Mouse (Mus musculus) lung, postnatal 25 days (tissue): ENCODE data around the gene Armc12.
"Not testable (repeated sequence)": the region's sequence is repeated elsewhere in the genome, so short reads cannot be mapped to it uniquely, and the experiment has no call there.

ENCODE experiments used
- DNase-seq: peaks from one replicate; pipeline ENCODE4 v3.0.0; 2022; ENCODE audit warnings: low spot score

Armc12 gene

DNA sequence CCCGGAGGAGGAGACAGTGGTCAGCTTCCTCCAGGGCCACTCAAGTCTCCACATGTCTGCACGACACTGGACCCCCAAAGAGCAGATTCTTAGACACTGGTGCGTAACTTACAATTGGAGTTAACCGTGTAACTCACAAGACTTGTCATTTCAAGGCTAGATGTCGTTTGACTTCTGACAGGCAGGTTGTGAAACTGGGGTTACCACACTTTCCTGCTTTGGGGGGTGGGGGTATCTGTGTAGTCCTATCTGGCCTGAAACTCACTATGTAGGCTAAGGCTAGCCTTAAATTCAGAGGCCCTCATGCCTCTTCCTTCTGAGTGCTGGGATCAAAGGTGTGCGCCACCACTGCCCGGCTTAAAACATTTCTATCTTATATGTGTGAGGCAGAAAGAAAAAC is 2.0 kb downstream of the Armc12 start:
- DNase-seq, result no peak

DNA sequence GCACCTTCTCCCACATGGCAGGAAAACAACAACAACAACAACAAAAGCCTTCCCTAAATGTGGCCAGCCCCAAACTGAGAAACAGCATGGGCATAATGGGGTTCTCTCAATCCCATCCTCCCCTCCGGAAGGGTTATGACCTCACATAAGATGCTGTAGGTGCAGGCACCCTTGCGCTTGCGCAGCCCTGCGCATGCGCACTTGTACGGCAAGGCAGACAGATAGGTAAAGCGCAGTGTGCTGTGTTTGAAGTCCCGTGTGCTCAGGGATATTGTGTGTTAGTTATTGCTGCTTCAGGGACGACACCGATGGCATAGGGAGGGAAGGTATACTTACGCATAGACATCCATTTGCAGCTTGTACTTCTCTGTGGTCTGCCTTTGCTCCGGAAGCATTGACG is 2.7 kb downstream of the Armc12 start:
- DNase-seq, result no peak

DNA sequence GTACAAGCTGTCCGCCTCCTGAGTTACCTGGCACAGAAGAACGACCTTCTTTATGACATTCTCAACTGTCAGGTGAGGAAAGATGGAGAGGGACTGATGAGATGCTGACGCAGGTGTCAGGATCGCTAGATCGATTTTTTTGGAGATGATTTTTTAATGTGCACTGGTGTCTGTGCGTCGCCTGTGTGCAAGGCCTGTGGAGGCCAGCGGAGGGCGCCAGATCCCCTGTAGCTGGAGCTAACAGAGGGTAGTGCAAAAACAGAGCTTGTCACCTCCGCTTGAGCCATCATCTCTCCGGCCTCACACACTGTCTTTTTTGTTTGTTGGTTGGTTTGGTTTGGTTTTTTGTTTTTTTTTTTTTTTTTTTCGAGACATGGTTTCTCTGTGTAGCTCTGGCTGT is 7.3 kb downstream of the Armc12 start:
- no peak for DNase-seq

DNA sequence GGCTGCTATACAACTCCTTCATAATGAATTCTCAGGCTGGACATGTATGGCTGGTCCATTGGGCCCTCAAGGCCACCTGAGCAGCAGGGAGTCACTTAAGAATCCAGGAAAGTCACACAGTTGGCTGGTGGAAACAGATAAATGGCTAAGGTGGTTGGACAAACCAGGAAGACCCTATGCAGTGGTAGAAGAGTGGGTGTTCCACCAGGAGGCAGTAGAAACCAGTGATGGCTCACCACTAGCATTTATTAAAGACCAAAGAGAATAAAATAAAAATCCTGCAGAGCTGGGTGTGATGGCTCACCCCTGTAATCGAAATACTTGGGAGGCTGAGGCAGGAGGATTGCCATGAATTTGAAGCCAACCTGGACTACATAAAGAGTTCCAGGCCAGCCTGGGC is 16.3 kb downstream of the Armc12 start:
- no peak for DNase-seq

DNA sequence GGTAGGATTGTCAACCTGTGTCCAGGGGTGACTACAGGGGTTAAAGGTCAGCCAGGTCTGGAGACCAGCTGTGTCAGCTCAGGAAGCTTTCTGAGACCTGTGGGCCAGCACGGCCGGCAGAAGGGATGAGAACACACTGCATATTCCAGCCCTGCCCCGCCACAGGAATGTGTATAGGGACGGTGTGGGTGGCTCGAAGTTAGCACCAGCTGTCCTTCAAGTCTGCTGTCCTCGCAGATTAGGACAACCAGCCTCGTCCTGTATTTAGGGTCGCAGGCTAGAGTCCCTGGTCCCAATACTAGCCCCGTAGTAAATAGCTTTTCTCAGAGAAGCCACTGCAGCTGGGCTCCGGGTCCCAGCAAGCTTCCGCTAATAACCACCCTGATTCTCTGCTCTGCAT is 17.9 kb downstream of the Armc12 start:
- no peak for DNase-seq

DNA sequence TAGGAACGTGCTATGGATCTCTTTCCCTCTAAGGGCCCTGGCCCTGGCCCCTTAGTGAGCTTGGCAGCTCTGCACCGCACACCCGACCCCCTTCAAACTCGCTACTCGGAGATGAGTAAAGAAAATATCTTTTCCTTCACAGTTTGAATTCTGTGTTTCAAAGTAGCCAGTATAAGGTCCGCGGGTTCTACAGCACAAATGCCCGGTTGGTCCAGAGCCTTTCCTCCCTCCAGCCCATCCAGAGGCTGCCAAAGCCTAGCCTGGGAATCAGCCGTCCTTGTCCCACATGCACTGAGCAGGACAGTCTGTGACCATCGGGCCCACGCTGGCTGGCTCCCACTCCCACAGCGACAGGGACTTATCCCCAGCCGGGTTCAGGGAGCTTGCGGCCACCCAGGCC is 18.5 kb downstream of the Armc12 start, which contains the start of gene Clpsl2:
TSS of gene Clpsl2 (plus strand) at position 301 of the 400 bp plus-strand sequence.
- DNase-seq, result no peak

DNA sequence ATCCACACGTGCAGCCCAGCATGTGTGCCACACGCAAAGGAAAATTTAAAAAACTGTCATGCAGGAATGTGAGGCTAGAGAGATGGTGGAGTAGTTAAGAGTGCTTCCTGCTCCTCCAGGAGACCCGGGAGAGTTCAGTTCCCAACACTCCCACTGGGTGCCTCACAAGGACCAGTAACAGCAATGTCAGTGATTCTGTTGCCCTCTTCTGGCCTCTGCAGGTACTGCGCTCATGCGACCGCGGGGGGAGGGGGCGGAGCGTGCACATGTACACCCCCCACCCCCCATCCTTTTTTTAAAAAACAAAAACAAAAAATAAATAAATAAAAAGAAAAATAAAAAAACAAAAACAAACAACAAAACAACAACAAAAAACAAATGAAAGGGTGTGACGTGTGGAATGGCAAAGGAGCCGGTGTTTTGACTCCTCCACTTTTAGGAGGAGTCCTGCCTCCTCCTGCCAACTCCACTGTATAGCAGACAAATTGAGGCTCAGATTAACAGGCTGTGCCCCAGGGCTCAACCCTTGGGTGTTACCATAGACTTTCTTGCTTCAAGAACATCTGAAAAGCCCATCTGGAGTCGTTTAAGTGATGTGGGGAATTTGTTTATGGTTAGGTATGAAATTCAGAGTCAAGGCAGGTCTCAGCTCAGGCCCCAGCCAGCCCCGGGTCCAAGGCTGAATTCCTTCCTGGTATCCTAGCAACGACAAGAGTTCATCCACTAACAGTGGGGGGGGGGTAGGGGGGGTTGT is 22.6 kb downstream of the Armc12 start:
- DNase-seq, result peak; percentile 75

DNA sequence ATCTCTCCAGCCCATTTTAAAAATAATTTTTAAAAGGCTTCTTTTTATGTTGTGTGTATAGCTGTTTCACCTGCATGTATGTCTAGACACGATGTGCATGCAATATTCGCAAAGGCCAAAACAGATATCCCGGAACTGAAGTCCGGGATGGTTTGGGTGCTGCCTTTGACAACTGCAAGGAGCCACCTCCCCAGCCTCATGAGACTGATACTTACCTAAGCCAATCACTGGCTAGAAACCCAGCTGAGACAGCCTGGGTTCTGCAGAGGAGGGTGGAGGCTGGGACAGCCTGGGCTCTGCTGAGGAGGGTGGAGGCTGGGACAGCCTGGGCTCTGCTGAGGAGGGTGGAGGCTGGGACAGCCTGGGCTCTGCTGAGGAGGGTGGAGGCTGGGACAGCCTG is 23.4 kb downstream of the Armc12 start:
- not testable (repeated sequence) for DNase-seq

DNA sequence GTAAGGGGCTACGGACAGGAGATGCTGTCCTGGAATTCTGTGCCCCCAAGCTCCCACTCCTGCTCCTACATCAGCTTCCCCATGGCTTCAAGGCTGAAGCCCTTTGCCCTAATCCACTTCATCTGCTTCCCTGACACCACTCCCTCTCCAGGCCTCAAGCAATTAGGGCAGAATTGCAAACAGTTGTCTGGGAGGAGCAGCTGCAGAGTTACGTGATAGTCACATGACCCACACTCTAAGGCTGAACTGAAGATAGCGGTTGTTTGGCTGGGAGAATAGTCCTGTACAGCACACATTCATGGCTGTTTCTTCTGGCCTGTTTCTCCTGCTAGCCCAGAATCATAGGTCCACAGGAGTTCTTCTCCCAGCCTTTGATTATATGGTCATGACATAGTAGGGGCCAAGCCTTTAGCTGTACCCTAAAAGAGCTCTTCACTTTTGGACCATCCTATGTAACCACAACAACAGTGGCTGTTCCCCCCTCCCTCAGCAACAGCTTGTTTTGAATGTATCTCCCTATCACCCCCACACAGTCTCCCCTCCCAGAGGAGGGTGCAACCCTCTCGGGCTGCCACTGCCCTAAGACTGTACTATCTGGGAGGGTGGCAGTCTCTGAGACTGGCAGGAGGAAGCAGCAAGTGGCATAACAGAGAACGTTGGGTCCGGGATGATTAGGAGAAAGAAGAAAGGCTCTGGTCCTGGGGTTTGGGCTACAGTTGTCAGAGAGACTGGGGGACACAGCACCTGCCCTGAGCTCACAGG is 26.2 kb downstream of the Armc12 start:
- DNase-seq, result no peak

DNA sequence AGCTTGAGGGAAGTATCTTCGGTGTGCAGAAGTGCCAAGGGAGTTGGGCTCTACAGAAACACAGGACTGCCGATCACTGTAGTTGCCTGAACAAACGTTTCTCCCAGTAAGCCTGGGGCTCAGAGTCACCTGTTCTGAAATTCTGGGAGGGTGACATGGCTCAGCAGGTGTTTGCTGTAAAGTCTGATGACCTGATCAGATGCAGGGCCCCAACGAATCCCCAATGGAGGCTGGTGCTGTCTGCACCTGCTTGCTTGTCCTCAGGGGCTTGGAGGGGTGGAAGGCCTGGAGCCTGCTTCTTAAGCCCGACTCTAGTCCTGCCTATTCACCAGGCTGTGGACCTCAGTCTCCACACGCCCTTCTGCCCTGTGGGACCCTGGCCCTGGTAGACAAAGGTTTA is 27.2 kb downstream of the Armc12 start:
- no peak for DNase-seq

DNA sequence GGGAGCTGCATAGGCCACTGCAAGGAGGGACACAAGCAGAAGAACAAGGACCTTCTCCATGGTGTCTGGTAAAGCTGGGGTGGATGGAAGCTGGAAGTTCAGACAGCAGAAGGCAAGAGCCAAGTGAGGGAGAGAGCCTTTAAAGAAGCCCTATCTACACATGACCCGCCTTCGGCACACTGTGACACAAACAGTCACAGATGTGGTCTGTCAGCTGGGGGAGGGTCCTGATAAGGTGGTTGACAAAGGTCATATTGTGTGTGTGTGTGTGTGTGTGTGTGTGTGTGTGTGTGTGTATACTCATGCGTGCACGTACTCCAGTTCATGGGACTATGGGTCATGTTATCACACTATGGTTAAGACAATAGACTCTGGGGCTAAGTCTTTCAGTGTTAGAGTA is 30.0 kb downstream of the Armc12 start, which contains the start of gene Clps:
TSS of gene Clps (minus strand) at position 169 of the 400 bp plus-strand sequence.
- DNase-seq, result no peak

DNA sequence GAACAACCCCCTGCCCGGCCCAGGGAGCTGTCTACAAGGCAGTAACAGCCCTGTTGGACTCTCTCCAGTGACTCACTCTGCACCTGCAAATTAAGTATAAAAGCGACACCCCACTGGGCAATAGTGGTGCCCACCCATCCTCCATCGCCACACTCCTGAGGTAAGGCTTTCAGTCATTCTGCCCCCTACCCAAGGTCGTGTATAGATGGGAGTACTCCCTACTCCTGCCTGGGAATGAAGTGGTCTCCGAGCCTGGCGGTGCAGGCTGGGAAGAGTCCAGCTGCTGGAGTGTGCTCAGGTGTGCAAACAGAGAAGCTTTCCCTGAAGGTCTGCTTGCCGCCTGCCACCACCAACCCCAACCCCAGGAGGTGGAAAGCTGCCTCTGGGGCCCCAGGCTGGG is 31.0 kb downstream of the Armc12 start:
- DNase-seq, result no peak

DNA sequence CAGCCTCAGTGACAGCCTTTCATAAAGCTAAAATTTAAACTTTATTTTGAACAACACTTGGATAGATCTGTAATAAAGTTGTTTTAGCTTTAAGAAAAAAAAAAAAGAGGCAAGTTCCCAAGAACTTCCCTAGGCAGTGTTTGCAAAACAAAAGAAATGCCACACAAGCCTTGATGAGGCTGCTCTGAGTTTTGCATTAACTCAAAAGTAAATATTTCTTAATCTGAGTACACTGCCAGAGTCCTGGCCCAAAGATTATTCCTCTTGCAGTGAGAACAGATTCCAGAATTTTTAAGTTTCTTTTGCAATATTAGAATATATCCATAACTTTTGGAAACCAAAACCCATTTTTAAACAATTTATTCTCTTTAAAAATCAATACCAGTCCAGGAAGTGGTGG is 34.6 kb downstream of the Armc12 start:
- peak; percentile 33 for DNase-seq

DNA sequence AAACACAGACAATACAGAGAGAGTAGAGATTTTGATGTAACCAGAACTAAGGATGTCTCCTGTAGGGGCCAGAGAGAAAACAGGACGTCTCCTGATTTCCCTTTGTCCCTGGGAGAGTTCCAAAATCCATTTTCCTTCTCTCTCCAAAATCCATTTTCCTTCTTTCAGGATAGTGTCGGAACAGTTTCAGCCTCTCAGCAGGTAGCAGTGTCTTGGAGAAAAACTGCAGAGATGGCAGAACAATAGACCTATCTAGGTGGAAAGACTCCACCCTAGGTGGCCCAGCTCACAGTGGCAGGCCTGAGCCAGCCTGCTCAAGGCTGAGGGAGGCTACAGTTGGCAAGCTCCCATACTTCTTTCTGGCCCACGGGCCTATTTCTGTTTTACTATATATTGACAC is 36.9 kb downstream of the Armc12 start:
- DNase-seq, result no peak

DNA sequence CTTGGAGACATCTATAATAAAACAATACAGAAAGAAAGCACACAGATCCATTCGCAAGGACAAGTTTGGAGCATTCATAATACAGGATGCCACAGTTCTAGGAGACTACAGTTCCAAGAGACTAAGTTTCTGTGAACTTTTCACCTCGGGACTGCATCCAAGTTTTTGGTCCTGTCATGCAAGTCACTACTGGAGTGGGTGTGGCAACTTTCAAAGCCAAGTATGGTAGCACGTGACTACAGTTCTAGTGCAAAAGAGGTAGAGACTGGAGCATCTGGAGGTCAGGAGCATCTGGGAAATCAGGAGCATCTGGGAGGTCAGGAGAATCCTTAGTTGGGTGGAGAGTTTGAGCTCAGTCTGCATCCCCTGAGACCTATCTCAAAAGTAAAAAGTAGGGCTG is 41.3 kb downstream of the Armc12 start:
- DNase-seq, result no peak

DNA sequence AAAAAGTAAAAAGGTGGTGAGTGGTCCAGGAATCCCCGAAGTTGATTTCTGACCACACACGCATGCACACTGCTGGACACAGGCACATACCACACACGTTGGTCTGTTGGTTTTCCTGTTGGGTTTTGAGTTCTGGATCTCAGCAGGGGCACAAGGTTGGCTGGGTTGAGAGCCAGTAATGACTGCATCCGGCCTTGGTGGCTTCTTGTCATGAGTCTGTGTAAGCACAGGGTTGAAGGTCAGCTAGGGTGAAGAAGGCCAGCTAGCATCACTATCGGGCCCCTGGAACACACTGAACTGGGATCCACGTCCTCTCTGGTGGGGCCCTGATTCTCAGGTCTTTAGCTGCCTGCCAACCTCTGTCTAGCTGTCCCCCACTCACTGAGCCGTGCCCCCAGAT is 41.9 kb downstream of the Armc12 start:
- no peak for DNase-seq

DNA sequence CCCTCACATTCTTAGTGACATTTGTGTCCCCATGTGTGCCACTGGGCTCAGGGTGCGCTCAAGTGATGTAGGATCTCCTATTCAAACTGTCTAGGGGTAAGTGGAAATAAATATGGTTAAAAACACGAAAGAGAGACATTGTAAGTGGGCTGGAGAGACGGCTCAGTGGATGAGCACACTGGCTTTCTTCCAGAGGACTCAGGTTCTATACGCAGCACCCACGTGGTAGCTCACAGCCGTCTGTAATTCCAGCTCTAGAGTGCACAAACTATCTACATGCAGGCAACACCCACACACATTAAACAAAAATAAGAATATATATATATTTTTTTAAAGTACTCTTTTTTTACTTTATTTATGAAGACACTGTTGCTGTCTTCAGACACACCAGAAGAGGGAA is 42.3 kb downstream of the Armc12 start:
- no peak for DNase-seq

DNA sequence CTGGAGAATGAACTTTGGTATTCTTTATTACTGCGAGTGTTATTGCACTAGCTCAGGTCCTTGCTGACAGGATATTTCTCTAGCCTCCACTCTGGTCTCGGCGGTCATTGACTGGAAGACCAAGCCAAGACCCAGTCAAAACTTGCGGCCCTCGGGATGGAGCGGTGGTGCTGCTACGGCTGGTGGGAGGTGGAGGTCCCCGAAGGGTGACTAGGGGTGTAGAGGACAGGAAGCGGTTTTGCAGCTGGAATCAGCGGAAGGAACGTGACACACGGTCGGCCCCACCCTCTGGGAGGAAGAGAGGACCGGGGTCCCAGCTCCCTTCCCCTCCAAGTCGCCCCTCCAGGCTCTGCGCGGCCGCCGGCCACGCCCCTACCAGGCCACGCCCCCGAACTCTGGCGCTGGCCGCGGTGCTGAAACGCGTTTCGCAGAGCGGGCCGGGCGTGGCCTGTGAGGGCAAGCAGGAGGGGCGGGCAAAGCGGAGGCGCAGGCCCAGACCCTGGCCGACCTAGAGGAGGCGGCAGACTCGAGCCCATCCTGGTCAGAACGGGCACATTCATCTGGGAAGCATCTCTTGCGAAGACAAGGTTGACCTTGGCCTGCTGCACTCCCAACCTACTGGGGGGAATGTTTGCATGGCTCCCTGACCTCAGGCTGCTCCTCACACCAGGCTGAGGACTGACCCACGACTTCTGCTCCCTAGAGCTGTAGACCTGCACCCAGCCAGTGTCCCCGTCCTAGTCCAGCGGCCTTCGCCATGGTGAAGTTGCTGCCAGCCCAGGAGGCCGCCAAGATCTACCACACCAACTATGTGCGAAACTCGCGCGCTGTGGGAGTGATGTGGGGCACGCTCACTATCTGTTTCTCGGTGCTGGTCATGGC is 44.9 kb downstream of the Armc12 start, which contains the start of gene Lhfpl5:
TSS of gene Lhfpl5 (plus strand) at position 398 of the 882 bp plus-strand sequence.
- DNase-seq, result no peak

DNA sequence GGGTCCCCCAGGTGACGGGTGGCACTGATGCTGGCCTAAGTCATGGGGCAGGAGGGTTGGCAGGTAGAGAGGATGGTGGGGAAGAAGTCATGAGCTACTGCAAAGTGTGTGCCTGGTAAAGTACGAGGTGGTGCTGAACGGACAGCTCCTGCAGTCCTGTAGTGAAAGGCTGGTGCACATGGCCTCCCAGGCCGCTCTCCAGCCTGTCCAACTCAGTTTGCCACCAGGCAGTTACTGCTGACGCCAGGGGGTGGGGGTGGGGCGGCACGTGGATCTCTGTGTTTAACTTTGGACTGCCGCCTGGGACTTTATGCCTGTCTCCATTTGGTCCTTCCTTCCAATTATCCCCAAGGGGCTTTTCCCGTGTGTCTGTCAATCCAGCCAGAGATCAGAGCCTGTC is 49.8 kb downstream of the Armc12 start:
- DNase-seq, result peak; percentile 21

DNA sequence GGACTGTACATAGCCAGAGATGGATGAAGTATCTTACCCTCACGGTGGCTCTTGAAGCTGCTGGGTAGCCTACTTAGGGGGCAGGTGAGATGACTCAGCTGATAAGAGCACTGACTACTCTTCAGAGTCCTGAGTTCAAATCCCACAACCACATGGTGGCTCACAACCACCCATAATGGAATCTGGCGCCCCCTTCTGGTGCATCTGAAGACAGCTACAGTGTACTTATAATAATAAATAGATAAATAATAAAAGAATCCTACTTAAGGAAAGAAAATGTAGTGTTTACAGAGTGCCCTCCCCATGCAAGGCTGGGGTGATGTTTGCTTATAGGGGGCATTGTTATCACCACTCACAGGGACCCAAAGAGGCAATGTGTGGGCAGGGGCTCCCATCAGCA is 50.5 kb downstream of the Armc12 start:
- no peak for DNase-seq

DNA sequence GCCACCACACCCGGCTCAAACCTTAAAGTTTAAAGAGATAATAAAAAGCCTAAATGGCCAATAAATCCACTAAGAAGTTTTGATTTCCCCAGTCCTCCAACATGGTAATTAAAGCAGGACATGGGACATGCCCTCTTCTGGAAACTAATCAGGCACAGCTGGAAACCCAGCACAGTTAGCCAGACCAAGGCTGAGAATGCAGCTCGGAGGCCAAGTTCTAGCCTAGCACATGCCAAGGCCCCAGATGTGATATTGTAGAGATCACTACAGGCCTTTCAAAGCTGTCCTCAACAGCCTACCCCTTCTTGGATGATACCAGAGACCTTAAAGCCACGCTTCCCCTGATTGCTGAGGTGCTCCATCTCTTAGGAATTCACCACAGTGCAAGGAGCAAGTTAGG is 55.9 kb downstream of the Armc12 start:
- DNase-seq, result peak; percentile 19

DNA sequence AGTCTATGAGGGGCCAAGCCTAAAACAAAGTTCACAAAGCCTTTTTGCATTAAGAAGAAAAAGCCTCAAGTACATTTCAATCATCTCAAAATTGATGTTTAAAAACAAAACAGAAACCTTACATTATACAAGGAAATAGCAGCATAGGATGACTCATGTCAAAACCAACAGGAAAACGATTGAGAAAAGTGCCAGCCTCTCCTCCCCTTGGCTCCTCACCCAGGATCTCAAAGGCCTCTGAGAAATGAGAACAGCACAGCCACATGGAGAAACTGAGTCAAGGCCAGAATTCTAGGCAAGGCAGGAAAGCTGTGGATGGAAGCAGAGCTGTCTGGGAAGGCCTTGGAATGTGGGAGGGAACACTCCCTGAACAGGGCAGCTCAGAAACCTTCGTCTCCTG is 58.0 kb downstream of the Armc12 start:
- no peak for DNase-seq
